Mouse (Mus musculus): ENCODE measurements at regions not wholly inside any gene's neighbourhood (a gene's known extent, or its start where the extent isn't known, plus 50 kb on each side); places are given as distances from the start of the nearest gene placed in this dataset.

GRCm38 (mm10) chr15:27238301-27238700, 228.2 kb upstream of the Ank start:
- H3K4me1 ChIP-seq (ENCODE audit: control insufficient read depth, insufficient read depth, low read length) = no peaks in the 10 kb centered on the region
- TF ChIP-seq CTCF (IDR thresholded peaks at IDR 0.05; ENCODE audit: low read depth, low read length) = no peak
- TF ChIP-seq POLR2A (IDR thresholded peaks at IDR 0.05; ENCODE audit: borderline replicate concordance, low read depth, low read length) = no peak

GRCm38 (mm10) chr15:27246302-27246701, 220.2 kb upstream of the Ank start:
- TF ChIP-seq CTCF (IDR thresholded peaks at IDR 0.05; ENCODE audit: low read depth, low read length) (no peak), POLR2A (IDR thresholded peaks at IDR 0.05; ENCODE audit: borderline replicate concordance, low read depth, low read length) (no peak)

More at GRCm38 (mm10) chr15:27238301-27238700, 228.2 kb upstream of the Ank start:
- no peak overlapping the region for H3K27ac ChIP-seq (ENCODE audit: insufficient read depth, low read depth, low read length)
- H3K4me3 ChIP-seq (ENCODE audit: insufficient read depth, low read length) = no peak overlapping the region

GRCm38 (mm10) chr15:27258984-27259853, 207.3 kb upstream of the Ank start:
- no peak overlapping the region for H3K27ac ChIP-seq (ENCODE audit: insufficient read depth, low read depth, low read length)
- no peak overlapping the region for H3K4me3 ChIP-seq (ENCODE audit: insufficient read depth, low read length)
- no peak for TF ChIP-seq POLR2A (IDR thresholded peaks at IDR 0.05; ENCODE audit: borderline replicate concordance, low read depth, low read length)
- TF ChIP-seq CTCF (IDR thresholded peaks at IDR 0.05; ENCODE audit: low read depth, low read length) = no peak
- no peaks in the 10 kb centered on the region for H3K4me1 ChIP-seq (ENCODE audit: control insufficient read depth, insufficient read depth, low read length)

More at GRCm38 (mm10) chr15:27246302-27246701, 220.2 kb upstream of the Ank start:
- H3K27ac ChIP-seq (ENCODE audit: insufficient read depth, low read depth, low read length) = no peak overlapping the region
- no peaks in the 10 kb centered on the region for H3K4me1 ChIP-seq (ENCODE audit: control insufficient read depth, insufficient read depth, low read length)
- H3K4me3 ChIP-seq (ENCODE audit: insufficient read depth, low read length) = no peak overlapping the region

- Histone ChIP-seq H3K4me3 (ENCODE audit: insufficient read depth, low read length) (no peak overlapping the region), H3K27ac (ENCODE audit: insufficient read depth, low read depth, low read length) (no peak overlapping the region), H3K4me1 (ENCODE audit: control insufficient read depth, insufficient read depth, low read length) (no peaks in the 10 kb centered on the region)
- TF ChIP-seq CTCF (IDR thresholded peaks at IDR 0.05; ENCODE audit: low read depth, low read length) (no peak), POLR2A (IDR thresholded peaks at IDR 0.05; ENCODE audit: borderline replicate concordance, low read depth, low read length) (no peak)
Measured at GRCm38 (mm10) chr15:27259854-27260191, 206.7 kb upstream of the Ank start.

GRCm38 (mm10) chr15:27270203-27270602, 196.3 kb upstream of the Ank start:
- no peak for TF ChIP-seq CTCF (IDR thresholded peaks at IDR 0.05; ENCODE audit: low read depth, low read length)
- TF ChIP-seq POLR2A (IDR thresholded peaks at IDR 0.05; ENCODE audit: borderline replicate concordance, low read depth, low read length) = no peak
- no peak overlapping the region for H3K27ac ChIP-seq (ENCODE audit: insufficient read depth, low read depth, low read length)
- no peak overlapping the region for H3K4me3 ChIP-seq (ENCODE audit: insufficient read depth, low read length)
- no peaks in the 10 kb centered on the region for H3K4me1 ChIP-seq (ENCODE audit: control insufficient read depth, insufficient read depth, low read length)

GRCm38 (mm10) chr15:27282279-27282678, 184.2 kb upstream of the Ank start:
- no peaks in the 10 kb centered on the region for H3K4me1 ChIP-seq (ENCODE audit: control insufficient read depth, insufficient read depth, low read length)
- H3K4me3 ChIP-seq (ENCODE audit: insufficient read depth, low read length) = no peak overlapping the region
- no peak overlapping the region for H3K27ac ChIP-seq (ENCODE audit: insufficient read depth, low read depth, low read length)
- TF ChIP-seq POLR2A (IDR thresholded peaks at IDR 0.05; ENCODE audit: borderline replicate concordance, low read depth, low read length) = no peak
- TF ChIP-seq CTCF (IDR thresholded peaks at IDR 0.05; ENCODE audit: low read depth, low read length) = no peak

GRCm38 (mm10) chr15:27303856-27304255, 162.6 kb upstream of the Ank start:
- no peak for TF ChIP-seq CTCF (IDR thresholded peaks at IDR 0.05; ENCODE audit: low read depth, low read length)
- TF ChIP-seq POLR2A (IDR thresholded peaks at IDR 0.05; ENCODE audit: borderline replicate concordance, low read depth, low read length) = no peak
- no peak overlapping the region for H3K4me3 ChIP-seq (ENCODE audit: insufficient read depth, low read length)
- H3K27ac ChIP-seq (ENCODE audit: insufficient read depth, low read depth, low read length) = no peak overlapping the region
- H3K4me1 ChIP-seq (ENCODE audit: control insufficient read depth, insufficient read depth, low read length) = no peaks in the 10 kb centered on the region

GRCm38 (mm10) chr15:27304256-27304655, 162.2 kb upstream of the Ank start:
- Histone ChIP-seq H3K4me3 (ENCODE audit: insufficient read depth, low read length) (no peak overlapping the region), H3K27ac (ENCODE audit: insufficient read depth, low read depth, low read length) (no peak overlapping the region), H3K4me1 (ENCODE audit: control insufficient read depth, insufficient read depth, low read length) (no peaks in the 10 kb centered on the region)
- TF ChIP-seq POLR2A (IDR thresholded peaks at IDR 0.05; ENCODE audit: borderline replicate concordance, low read depth, low read length) = no peak
- no peak for TF ChIP-seq CTCF (IDR thresholded peaks at IDR 0.05; ENCODE audit: low read depth, low read length)

- Histone ChIP-seq H3K27ac (ENCODE audit: insufficient read depth, low read depth, low read length) (no peak overlapping the region), H3K4me3 (ENCODE audit: insufficient read depth, low read length) (no peak overlapping the region), H3K4me1 (ENCODE audit: control insufficient read depth, insufficient read depth, low read length) (no peaks in the 10 kb centered on the region)
- TF ChIP-seq POLR2A (IDR thresholded peaks at IDR 0.05; ENCODE audit: borderline replicate concordance, low read depth, low read length) (no peak), CTCF (IDR thresholded peaks at IDR 0.05; ENCODE audit: low read depth, low read length) (no peak)
Measured at GRCm38 (mm10) chr15:27305035-27305434, 161.4 kb upstream of the Ank start.

GRCm38 (mm10) chr15:27308639-27309038, 157.8 kb upstream of the Ank start:
- no peak overlapping the region for H3K4me3 ChIP-seq (ENCODE audit: insufficient read depth, low read length)
- no peaks in the 10 kb centered on the region for H3K4me1 ChIP-seq (ENCODE audit: control insufficient read depth, insufficient read depth, low read length)
- TF ChIP-seq CTCF (IDR thresholded peaks at IDR 0.05; ENCODE audit: low read depth, low read length) (no peak), POLR2A (IDR thresholded peaks at IDR 0.05; ENCODE audit: borderline replicate concordance, low read depth, low read length) (no peak)
- H3K27ac ChIP-seq (ENCODE audit: insufficient read depth, low read depth, low read length) = no peak overlapping the region

All from bone marrow macrophage, adult 2 months (primary cell).